Mouse (Mus musculus): ENCODE data around the gene Apoa4.

- TF ChIP-seq CTCF (IDR thresholded peaks at IDR 0.05; ENCODE audit: low read depth, low read length) (no peak), POLR2A (IDR thresholded peaks at IDR 0.05; ENCODE audit: borderline replicate concordance, low read depth, low read length) (no peak)
Measured at GRCm38 (mm10) chr9:46215338-46216322, 24.9 kb upstream of the Apoa4 start.
